Mouse (Mus musculus): ENCODE measurements around the gene Jph2. TPM values are rescaled to one million over a fixed set of nuclear protein-coding genes. Genes with fewer than 3 reads are reported as not detected.

The Jph2 gene
- total and polyA plus RNA-seq, 2 experiments from 2014 or later = 61.7 to 215 TPM

DNA sequence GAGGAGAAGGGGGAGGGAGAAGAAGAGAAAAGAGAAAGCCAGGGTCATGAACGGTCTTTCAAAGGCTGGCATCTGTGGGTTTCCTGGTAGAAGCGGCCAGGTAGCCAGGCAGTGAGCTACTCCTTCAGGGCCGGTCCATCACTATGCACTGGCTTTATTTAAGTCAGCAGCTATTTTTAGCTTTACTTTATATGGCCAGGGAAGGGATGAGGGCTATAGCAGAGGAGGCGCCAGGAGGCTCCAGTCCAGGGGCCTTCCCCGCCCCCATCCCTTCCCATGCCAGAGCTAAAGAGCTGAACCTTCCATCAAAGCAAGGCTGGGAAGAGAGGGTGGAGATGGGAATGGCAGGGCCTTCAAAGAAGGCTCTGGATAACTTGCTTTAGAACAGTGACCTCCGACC, 5.4 kb downstream of the Jph2 start:
- TF ChIP-seq EP300 (IDR thresholded peaks at IDR 0.05; ENCODE audit: low read depth) (peak; percentile 81), CTCF (IDR thresholded peaks at IDR 0.05; ENCODE audit: low read depth) (no peak)
- Histone ChIP-seq H3K4me2 (ENCODE audit: low read depth, low read length) (peak overlapping the region; percentile 75), H3K27ac (ENCODE audit: low read depth) (peak overlapping the region; percentile 94), H3K4me3 (ENCODE audit: low read depth, low read length) (peak overlapping the region; percentile 6; the same call in 1 of the 2 replicates), H3K9me3 (replicated peaks; ENCODE audit: control insufficient read depth, low read length) (no peaks in the 10 kb centered on the region), H3K4me1 (ENCODE audit: control insufficient read depth, insufficient read depth) (peaks cover 2% of the 10 kb centered on the region; the same call in 1 of the 2 replicates), H3K36me3 (replicated peaks; ENCODE audit: control insufficient read depth, insufficient read depth, low read length) (peaks cover 7% of the 10 kb centered on the region; the same call in 1 of the 2 replicates), H3K27me3 (ENCODE audit: control insufficient read depth, insufficient read depth, low read length) (no peaks in the 10 kb centered on the region), H3K9ac (replicated peaks; ENCODE audit: low read depth, low read length) (no peak overlapping the region)
- peak; percentile 85 for ATAC-seq (ENCODE audit: insufficient read depth, low read depth)
- 30% methylated on average over 6 of the region's 6 CpGs for WGBS
- peak; percentile 93 for DNase-seq (ENCODE audit: low spot score)

DNA sequence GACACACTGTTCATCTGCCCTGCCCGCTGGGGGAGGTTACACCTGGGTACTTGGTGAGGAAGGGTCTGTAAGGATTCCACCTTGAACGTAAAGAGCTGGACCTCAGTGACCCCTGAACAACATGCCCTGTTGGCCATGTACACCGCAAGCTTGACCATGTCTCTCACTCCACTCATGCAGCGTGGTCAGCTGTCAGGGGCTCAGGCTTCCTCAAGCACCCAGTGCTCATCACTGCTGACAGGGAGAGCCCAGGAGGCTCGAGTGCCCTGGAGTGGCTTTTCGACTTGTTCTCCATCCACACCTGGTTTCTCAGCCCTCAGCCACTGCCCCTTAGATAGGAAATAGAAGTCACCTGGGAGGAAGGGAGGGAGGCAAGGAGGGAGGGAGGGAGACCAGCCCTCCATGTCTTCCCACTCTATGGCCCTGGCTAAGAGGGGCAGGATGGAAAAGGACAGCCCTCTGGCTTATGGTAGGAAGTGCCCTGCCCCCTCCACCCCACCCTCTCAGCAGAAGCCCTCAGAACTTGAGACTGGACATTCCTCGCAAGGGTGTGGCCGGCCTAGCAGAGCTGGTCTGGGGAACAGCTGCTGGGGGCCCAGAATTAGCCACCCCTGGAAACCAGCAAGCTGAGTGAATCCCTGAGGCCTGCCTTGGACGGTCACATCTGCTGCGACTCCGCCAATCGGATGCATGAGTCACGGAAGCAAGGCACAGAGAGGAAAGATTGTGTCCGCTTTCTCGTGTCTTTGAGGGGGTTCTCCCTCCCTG, 11.2 kb downstream of the Jph2 start:
- 0 out of 2 replicates have a peak overlapping the region, but pooled peaks have one; percentile 12 for H3K9ac ChIP-seq (replicated peaks; ENCODE audit: low read depth, low read length)
- H3K9me3 ChIP-seq (replicated peaks; ENCODE audit: control insufficient read depth, low read length) = no peaks in the 10 kb centered on the region
- no peak for TF ChIP-seq CTCF (IDR thresholded peaks at IDR 0.05; ENCODE audit: low read depth)
- no peak for TF ChIP-seq EP300 (IDR thresholded peaks at IDR 0.05; ENCODE audit: low read depth)
- peaks cover 33% of the 10 kb centered on the region for H3K4me1 ChIP-seq (ENCODE audit: control insufficient read depth, insufficient read depth)
- DNase-seq (ENCODE audit: low spot score) = peak; percentile 65
- peak; percentile 37 for ATAC-seq (ENCODE audit: insufficient read depth, low read depth)
- peaks cover 11% of the 10 kb centered on the region; the same call in 1 of the 2 replicates for H3K36me3 ChIP-seq (replicated peaks; ENCODE audit: control insufficient read depth, insufficient read depth, low read length)
- WGBS = 24% methylated on average over 15 of the region's 15 CpGs
- H3K27ac ChIP-seq (ENCODE audit: low read depth) = peak overlapping the region; percentile 52
- H3K27me3 ChIP-seq (ENCODE audit: control insufficient read depth, insufficient read depth, low read length) = no peaks in the 10 kb centered on the region
- peak overlapping the region; percentile 26 for H3K4me2 ChIP-seq (ENCODE audit: low read depth, low read length)
- 0 out of 2 replicates have a peak overlapping the region, but pooled peaks have one; percentile 6 for H3K4me3 ChIP-seq (ENCODE audit: low read depth, low read length)

DNA sequence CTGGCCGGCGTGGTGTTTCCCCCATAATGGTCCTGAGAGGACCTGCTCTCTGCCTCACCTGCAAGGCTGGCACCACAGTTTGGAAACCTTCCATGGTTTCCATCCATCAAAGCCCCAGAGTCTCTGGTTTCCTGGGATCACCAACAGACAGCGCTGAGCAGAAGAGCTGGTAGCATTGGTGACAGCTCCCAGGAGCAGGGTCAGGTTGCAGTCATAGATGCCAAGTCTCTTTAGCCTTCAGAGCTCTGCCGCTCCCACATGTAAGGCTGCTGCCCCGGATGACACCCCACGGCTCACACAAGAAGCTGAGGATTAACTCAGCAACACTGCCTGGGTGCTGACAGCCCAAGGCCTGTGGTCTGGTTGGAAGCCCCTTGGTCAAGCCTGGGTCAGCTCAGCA, 12.7 kb downstream of the Jph2 start:
- TF ChIP-seq CTCF (IDR thresholded peaks at IDR 0.05; ENCODE audit: low read depth) (no peak), EP300 (IDR thresholded peaks at IDR 0.05; ENCODE audit: low read depth) (no peak)
- peak overlapping the region; percentile 74 for H3K27ac ChIP-seq (ENCODE audit: low read depth)
- 32% methylated on average over 6 of the region's 6 CpGs for WGBS
- ATAC-seq (ENCODE audit: insufficient read depth, low read depth) (peak; percentile 56), DNase-seq (ENCODE audit: low spot score) (no peak)
- no peak overlapping the region for H3K9ac ChIP-seq (replicated peaks; ENCODE audit: low read depth, low read length)
- no peak overlapping the region for H3K4me3 ChIP-seq (ENCODE audit: low read depth, low read length)
- peaks cover 37% of the 10 kb centered on the region for H3K4me1 ChIP-seq (ENCODE audit: control insufficient read depth, insufficient read depth)
- H3K9me3 ChIP-seq (replicated peaks; ENCODE audit: control insufficient read depth, low read length) = no peaks in the 10 kb centered on the region
- H3K36me3 ChIP-seq (replicated peaks; ENCODE audit: control insufficient read depth, insufficient read depth, low read length) = peaks cover 11% of the 10 kb centered on the region; the same call in 1 of the 2 replicates
- peak overlapping the region; percentile 36; the same call in 1 of the 2 replicates for H3K4me2 ChIP-seq (ENCODE audit: low read depth, low read length)
- H3K27me3 ChIP-seq (ENCODE audit: control insufficient read depth, insufficient read depth, low read length) = no peaks in the 10 kb centered on the region

DNA sequence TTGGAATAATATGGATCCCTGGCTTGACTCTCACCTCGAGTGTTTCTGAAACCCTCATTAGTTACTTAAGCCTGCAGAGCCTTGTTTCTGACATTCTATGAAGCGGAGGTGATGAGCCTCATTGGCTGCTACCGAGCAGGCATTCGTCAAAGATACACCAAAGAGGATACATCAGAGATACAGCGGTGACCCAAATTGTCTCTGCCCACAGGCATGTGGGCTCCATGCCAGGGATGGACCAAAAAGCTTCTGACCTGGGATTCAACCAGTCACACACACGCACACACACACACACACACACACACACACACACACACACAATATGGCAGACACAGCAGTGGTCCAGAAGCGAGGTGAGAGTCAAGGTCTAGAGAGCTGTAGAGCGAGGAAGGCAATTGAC, 16.5 kb downstream of the Jph2 start:
- TF ChIP-seq EP300 (IDR thresholded peaks at IDR 0.05; ENCODE audit: low read depth) (no peak), CTCF (IDR thresholded peaks at IDR 0.05; ENCODE audit: low read depth) (no peak)
- Histone ChIP-seq H3K4me2 (ENCODE audit: low read depth, low read length) (no peak overlapping the region), H3K4me1 (ENCODE audit: control insufficient read depth, insufficient read depth) (peaks cover 53% of the 10 kb centered on the region), H3K9me3 (replicated peaks; ENCODE audit: control insufficient read depth, low read length) (no peaks in the 10 kb centered on the region), H3K9ac (replicated peaks; ENCODE audit: low read depth, low read length) (no peak overlapping the region), H3K27me3 (ENCODE audit: control insufficient read depth, insufficient read depth, low read length) (no peaks in the 10 kb centered on the region), H3K4me3 (ENCODE audit: low read depth, low read length) (no peak overlapping the region), H3K27ac (ENCODE audit: low read depth) (peak overlapping the region; percentile 68), H3K36me3 (replicated peaks; ENCODE audit: control insufficient read depth, insufficient read depth, low read length) (peaks cover 8% of the 10 kb centered on the region; the same call in 1 of the 2 replicates)
- no peak for DNase-seq (ENCODE audit: low spot score)
- 64% methylated on average over 8 of the region's 8 CpGs for WGBS
- no peak for ATAC-seq (ENCODE audit: insufficient read depth, low read depth)

DNA sequence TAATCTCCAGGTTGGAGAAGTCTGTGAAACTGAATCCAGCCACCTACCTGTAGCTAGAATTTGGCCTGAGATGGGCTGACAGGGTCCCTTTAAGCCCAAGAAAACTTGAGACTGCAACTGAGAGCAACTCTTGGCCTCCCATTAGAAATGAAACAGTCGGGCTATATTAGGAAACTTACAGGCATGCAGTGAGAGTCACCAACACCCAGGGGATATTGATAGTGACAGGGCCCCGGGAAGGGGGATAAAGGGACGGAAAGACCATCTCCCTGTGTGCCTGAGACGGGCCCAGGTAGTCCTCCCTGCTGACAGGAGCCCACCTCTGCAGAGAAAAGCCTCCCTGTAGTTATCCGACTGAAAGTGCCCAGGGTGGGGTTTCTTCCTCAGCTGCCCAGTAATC, 18.4 kb downstream of the Jph2 start:
- H3K4me1 ChIP-seq (ENCODE audit: control insufficient read depth, insufficient read depth) = peaks cover 47% of the 10 kb centered on the region
- H3K9ac ChIP-seq (replicated peaks; ENCODE audit: low read depth, low read length) = peak overlapping the region; percentile 51
- H3K27ac ChIP-seq (ENCODE audit: low read depth) = peak overlapping the region; percentile 91
- WGBS = 24% methylated on average over 5 of the region's 5 CpGs
- no peaks in the 10 kb centered on the region for H3K9me3 ChIP-seq (replicated peaks; ENCODE audit: control insufficient read depth, low read length)
- H3K36me3 ChIP-seq (replicated peaks; ENCODE audit: control insufficient read depth, insufficient read depth, low read length) = peaks cover 23% of the 10 kb centered on the region
- no peak overlapping the region for H3K4me3 ChIP-seq (ENCODE audit: low read depth, low read length)
- TF ChIP-seq EP300 (IDR thresholded peaks at IDR 0.05; ENCODE audit: low read depth) (no peak), CTCF (IDR thresholded peaks at IDR 0.05; ENCODE audit: low read depth) (no peak)
- no peaks in the 10 kb centered on the region for H3K27me3 ChIP-seq (ENCODE audit: control insufficient read depth, insufficient read depth, low read length)
- ATAC-seq (ENCODE audit: insufficient read depth, low read depth) (peak; percentile 63), DNase-seq (ENCODE audit: low spot score) (peak; percentile 75)
- peak overlapping the region; percentile 38 for H3K4me2 ChIP-seq (ENCODE audit: low read depth, low read length)

Data from heart, postnatal 0 days (tissue).